Mouse (Mus musculus) erythroblast, adult 5-6 weeks (primary cell): ENCODE results near the gene Gm4312. TPM values are rescaled to one million over a fixed set of nuclear protein-coding genes. Genes with fewer than 3 reads are reported as not detected.
"Not testable (repeated sequence)": the region's sequence is repeated elsewhere in the genome, so short reads cannot be mapped to it uniquely, and the experiment has no call there.

Experiments
- ATAC-seq: replicated peaks from 2 replicates; pipeline ENCODE4 v1.8.0; 2016; ENCODE audit warnings: moderate number of reproducible peaks, mild to moderate bottlenecking, moderate TSS enrichment, inconsistent platforms; ENCODE audit not compliant: poor library complexity, low FRiP score, severe bottlenecking
- total RNA-seq, 2 experiments: library from RNA; stranded (forward) in 1 of 2; stranded (reverse) in 1 of 2; fragments of 150-400 nt in 1 of 2; fragments of 200-764, 138-1000 nt in 1 of 2; gene quantifications; 2 replicates each; pipeline versions ENCODE4 v1.2.3 to v1.2.4; 2015 to 2017; ENCODE audit warnings: low replicate concordance in 2 of 2

Gm4312 gene
- not detected in 2 replicates for total RNA-seq (2015; ENCODE audit: low replicate concordance)
- total RNA-seq (2017; ENCODE audit: low replicate concordance): not detected in 2 replicates

GRCm38 (mm10) chr10:100382460-100382859, at the start of gene Gm4312:
Gene Gm4312, minus strand, starts transcription at chr10:100382560.
- not testable (repeated sequence) for ATAC-seq

- no peak for ATAC-seq
Observed at GRCm38 (mm10) chr10:100427592-100427991, 45.2 kb upstream of the Gm4312 start.

- no peak for ATAC-seq
Observed at GRCm38 (mm10) chr10:100415566-100415965, 33.2 kb upstream of the Gm4312 start.

- ATAC-seq: not testable (repeated sequence)
Observed at GRCm38 (mm10) chr10:100402301-100402700, 19.9 kb upstream of the Gm4312 start.

GRCm38 (mm10) chr10:100361038-100361437, 21.3 kb downstream of the Gm4312 start, which contains the start of gene Gm4307:
Gene Gm4307, plus strand, starts transcription at chr10:100361338.
- not testable (repeated sequence) for ATAC-seq

- not testable (repeated sequence) for ATAC-seq
Observed at GRCm38 (mm10) chr10:100356841-100357240, 25.5 kb downstream of the Gm4312 start.

- not testable (repeated sequence) for ATAC-seq
Observed at GRCm38 (mm10) chr10:100350793-100351192, 31.6 kb downstream of the Gm4312 start, which contains the start of gene Gm4305. Gene Gm4305, plus strand, starts transcription at chr10:100351093.

- not testable (repeated sequence) for ATAC-seq
Observed at GRCm38 (mm10) chr10:100345672-100346071, 36.7 kb downstream of the Gm4312 start, which contains the start of gene Gm4303. Gene Gm4303, plus strand, starts transcription at chr10:100345972.

- not testable (repeated sequence) for ATAC-seq
Observed at GRCm38 (mm10) chr10:100340536-100340935, 41.8 kb downstream of the Gm4312 start, which contains the start of gene Gm4302. Gene Gm4302, plus strand, starts transcription at chr10:100340836.

GRCm38 (mm10) chr10:100335376-100335775, 47.0 kb downstream of the Gm4312 start, which contains the start of gene Gm4301:
Gene Gm4301, plus strand, starts transcription at chr10:100335676.
- not testable (repeated sequence) for ATAC-seq

Other genes with a start within 250 kb of the Gm4312 start
- not detected in 2 replicates for gene Gm4301, start 46.9 kb downstream of the Gm4312 start, total RNA-seq (2015; ENCODE audit: low replicate concordance)
- gene Gm4301, start 46.9 kb downstream of the Gm4312 start, total RNA-seq (2017; ENCODE audit: low replicate concordance): not detected in 2 replicates
- gene Gm4302, start 41.7 kb downstream of the Gm4312 start, total RNA-seq (2015; ENCODE audit: low replicate concordance): not detected in 2 replicates
- not detected in 2 replicates for gene Gm4302, start 41.7 kb downstream of the Gm4312 start, total RNA-seq (2017; ENCODE audit: low replicate concordance)
- not detected in 2 replicates for gene Gm4303, start 36.6 kb downstream of the Gm4312 start, total RNA-seq (2015; ENCODE audit: low replicate concordance)
- not detected in 2 replicates for gene Gm4303, start 36.6 kb downstream of the Gm4312 start, total RNA-seq (2017; ENCODE audit: low replicate concordance)
- gene Gm4305, start 31.5 kb downstream of the Gm4312 start, total RNA-seq (2015; ENCODE audit: low replicate concordance): not detected in 2 replicates
- not detected in 2 replicates for gene Gm4305, start 31.5 kb downstream of the Gm4312 start, total RNA-seq (2017; ENCODE audit: low replicate concordance)
- gene Gm4307, start 21.2 kb downstream of the Gm4312 start, total RNA-seq (2015; ENCODE audit: low replicate concordance): not detected in 2 replicates
- gene Gm4307, start 21.2 kb downstream of the Gm4312 start, total RNA-seq (2017; ENCODE audit: low replicate concordance): not detected in 2 replicates
- gene Tmtc3, start 104.8 kb upstream of the Gm4312 start, total RNA-seq (2015; ENCODE audit: low replicate concordance): 7.3 and 10.2 TPM in 2 replicates
- 3.6 and 4.0 TPM in 2 replicates for gene Tmtc3, start 104.8 kb upstream of the Gm4312 start, total RNA-seq (2017; ENCODE audit: low replicate concordance)
- gene Cep290, start 105.0 kb upstream of the Gm4312 start, total RNA-seq (2015; ENCODE audit: low replicate concordance): 8.8 and 15.5 TPM in 2 replicates
- gene Cep290, start 105.0 kb upstream of the Gm4312 start, total RNA-seq (2017; ENCODE audit: low replicate concordance): 22.6 and 63.6 TPM in 2 replicates
- 11.5 and 13.1 TPM in 2 replicates for gene 4930430F08Rik, start 207.9 kb upstream of the Gm4312 start, total RNA-seq (2015; ENCODE audit: low replicate concordance)
- 30.2 and 31.0 TPM in 2 replicates for gene 4930430F08Rik, start 207.9 kb upstream of the Gm4312 start, total RNA-seq (2017; ENCODE audit: low replicate concordance)
- not detected in 2 replicates for gene 1700017N19Rik, start 207.9 kb upstream of the Gm4312 start, total RNA-seq (2015; ENCODE audit: low replicate concordance)
- gene 1700017N19Rik, start 207.9 kb upstream of the Gm4312 start, total RNA-seq (2017; ENCODE audit: low replicate concordance): 0.84 TPM in 1 of 2 replicates, not detected in the other